Mouse (Mus musculus) forebrain, embryonic 11.5 days (tissue): ENCODE measurements around the gene Wdr63. TPM values are rescaled to one million over a fixed set of nuclear protein-coding genes. Genes with fewer than 3 reads are reported as not detected.

Source experiments
- ATAC-seq: fragments of 200-750 bp; cut with Nextera tagmentation; replicated peaks from 2 replicates; pipeline ENCODE4 v1.8.0; 2017; ENCODE audit warnings: moderate TSS enrichment; ENCODE audit not compliant: low FRiP score
- DNase-seq: peaks from one replicate; pipeline ENCODE4 v3.0.0-alpha.2; 2017; ENCODE audit warnings: low spot score
- H3K27ac ChIP-seq: fragments of 300-500 bp; sonication (generic); 2 replicates; pipeline ENCODE4 v1.5.1; 2014; ENCODE audit warnings: low read depth, low read length
- H3K27me3 ChIP-seq: fragments of 300-500 bp; sonication (generic); 2 replicates; pipeline ENCODE4 v1.6.1; 2014; ENCODE audit warnings: mild to moderate bottlenecking, low read length, mixed read lengths; ENCODE audit not compliant: control insufficient read depth, insufficient read depth
- H3K36me3 ChIP-seq: fragments of 300-500 bp; sonication (generic); 2 replicates; pipeline ENCODE4 v1.6.1; 2014; ENCODE audit warnings: mild to moderate bottlenecking, low read length, moderate library complexity, mixed read lengths; ENCODE audit not compliant: control insufficient read depth, insufficient read depth
- H3K4me1 ChIP-seq: fragments of 300-500 bp; sonication (generic); replicated peaks from 2 replicates; pipeline ENCODE4 v1.6.1; 2014; ENCODE audit warnings: low read length, mixed read lengths; ENCODE audit not compliant: control insufficient read depth, insufficient read depth
- H3K4me2 ChIP-seq: fragments of 300-500 bp; sonication (generic); 2 replicates; pipeline ENCODE4 v1.6.1; 2014; ENCODE audit warnings: low read depth, mild to moderate bottlenecking, low read length, moderate library complexity, mixed read lengths; ENCODE audit not compliant: severe bottlenecking
- H3K4me3 ChIP-seq: fragments of 300-500 bp; sonication (generic); 2 replicates; pipeline ENCODE4 v1.5.1; 2014; ENCODE audit warnings: low read depth, low read length
- H3K9ac ChIP-seq: fragments of 300-500 bp; sonication (generic); 2 replicates; pipeline ENCODE4 v1.6.1; 2014; ENCODE audit warnings: low read length
- H3K9me3 ChIP-seq: fragments of 300-500 bp; sonication (generic); 2 replicates; pipeline ENCODE4 v1.6.1; 2016; ENCODE audit warnings: low read length, mixed read lengths; ENCODE audit not compliant: control insufficient read depth
- WGBS: fragments of 180-500 bp; shearing (Covaris S2); extraction: QIAGEN DNeasy Blood & Tissue Kit; methylation state at CpG from one replicate; pipeline ENCODE4 v1.1.7; 2014; 5-methylcytosine and 5-hydroxymethylcytosine counted together
- polyA plus RNA-seq: library from polyadenylated mRNA; unstranded; fragments of >200 nt; fragmentation: Nextera tagmentation; extraction: Ambion mirVana; gene quantifications from 2 replicates; pipeline ENCODE4 v1.2.1, GENCODE M21; 2014

The Wdr63 gene
- polyA plus RNA-seq, 1 experiment from 2014 or later: 0.09 TPM

DNA sequence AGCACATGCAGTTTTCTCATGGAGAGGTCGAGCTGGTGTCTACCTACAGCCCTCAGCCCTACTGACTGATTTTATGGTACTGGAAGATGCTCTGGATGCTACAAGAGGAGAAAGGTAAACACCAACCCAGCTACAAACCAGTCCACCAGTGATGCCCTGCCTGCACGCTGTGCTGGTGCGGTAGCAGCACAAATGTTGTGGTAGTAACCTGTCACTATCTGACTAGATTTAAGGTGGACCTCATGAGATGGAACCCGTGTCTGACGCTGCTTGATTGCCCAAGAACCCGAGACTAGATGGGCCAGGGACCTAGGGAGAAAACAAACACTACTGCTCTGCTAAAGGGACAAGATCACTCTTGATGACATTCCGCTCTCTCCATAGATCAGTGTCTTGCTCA, 50.8 kb downstream of the Wdr63 start:
- H3K9me3 ChIP-seq: no peaks in the 10 kb centered on the region
- H3K4me3 ChIP-seq: no peak overlapping the region
- DNase-seq: no peak
- H3K4me1 ChIP-seq: no peaks in the 10 kb centered on the region
- WGBS: 85% methylated on average over 7 of the region's 7 CpGs
- H3K9ac ChIP-seq: no peak overlapping the region
- H3K4me2 ChIP-seq: no peak overlapping the region
- no peaks in the 10 kb centered on the region for H3K36me3 ChIP-seq
- no peak for ATAC-seq
- no peak overlapping the region for H3K27ac ChIP-seq
- no peaks in the 10 kb centered on the region for H3K27me3 ChIP-seq

GRCm38 (mm10) chr3:146053873-146054272, 54.1 kb downstream of the Wdr63 start:
- Histone ChIP-seq H3K4me2 (no peak overlapping the region), H3K9ac (no peak overlapping the region), H3K9me3 (no peaks in the 10 kb centered on the region), H3K27ac (no peak overlapping the region), H3K36me3 (no peaks in the 10 kb centered on the region), H3K4me3 (no peak overlapping the region), H3K27me3 (no peaks in the 10 kb centered on the region), H3K4me1 (peaks cover 1% of the 10 kb centered on the region; the same call in 1 of the 2 replicates)
- ATAC-seq: no peak
- DNase-seq: no peak
- WGBS: 74% methylated on average over 2 of the region's 2 CpGs

DNA sequence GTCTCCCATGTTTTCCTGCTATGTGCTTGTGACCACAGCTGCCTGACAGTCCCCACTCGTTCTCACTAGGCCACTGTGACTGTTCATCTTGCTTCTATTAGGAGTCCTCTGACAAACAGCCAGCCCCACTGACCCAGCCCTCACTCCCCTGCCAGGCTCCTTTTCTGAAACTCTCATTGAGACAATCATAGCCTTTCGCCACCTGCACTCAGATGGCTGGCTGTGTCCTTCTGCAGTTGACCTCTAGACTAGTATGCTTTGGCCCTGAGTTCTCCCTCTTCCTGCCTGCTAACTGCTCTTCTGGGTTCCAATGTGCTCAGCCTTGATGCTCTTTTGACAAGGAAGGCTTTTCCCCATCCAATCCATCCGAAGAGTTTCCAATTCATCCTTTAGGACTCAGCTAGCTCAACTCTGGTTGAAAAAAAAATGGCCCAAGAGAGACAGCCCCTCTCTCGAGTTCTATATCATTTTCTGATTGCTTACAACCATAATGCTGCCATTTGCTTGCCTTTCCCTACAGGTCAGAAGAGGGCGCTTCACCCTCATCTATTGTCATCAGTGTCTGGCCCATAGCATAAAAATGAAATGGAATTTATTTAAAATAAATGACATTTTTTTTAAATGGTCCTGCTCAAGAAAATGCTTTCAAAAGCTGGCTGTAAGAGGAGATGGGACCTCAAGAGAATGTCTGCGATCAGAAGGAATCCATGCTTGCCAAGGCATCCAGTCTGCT, 54.7 kb downstream of the Wdr63 start:
- Histone ChIP-seq H3K9me3 (no peaks in the 10 kb centered on the region), H3K27me3 (no peaks in the 10 kb centered on the region), H3K36me3 (no peaks in the 10 kb centered on the region), H3K4me2 (no peak overlapping the region), H3K4me1 (peaks cover 1% of the 10 kb centered on the region; the same call in 1 of the 2 replicates), H3K27ac (no peak overlapping the region), H3K4me3 (no peak overlapping the region), H3K9ac (no peak overlapping the region)
- DNase-seq: no peak
- ATAC-seq: no peak
- WGBS: 75% methylated on average over 6 of the region's 6 CpGs

- no peak overlapping the region for H3K4me2 ChIP-seq
- DNase-seq (peak; percentile 78), ATAC-seq (peak; percentile 74)
- H3K9me3 ChIP-seq: no peaks in the 10 kb centered on the region
- 60% methylated on average over 11 of the region's 11 CpGs for WGBS
- H3K4me1 ChIP-seq: peaks cover 1% of the 10 kb centered on the region; the same call in 1 of the 2 replicates
- no peaks in the 10 kb centered on the region for H3K36me3 ChIP-seq
- H3K27ac ChIP-seq: 0 out of 2 replicates have a peak overlapping the region, but pooled peaks have one; percentile 46
- no peak overlapping the region for H3K4me3 ChIP-seq
- H3K27me3 ChIP-seq: no peaks in the 10 kb centered on the region
- no peak overlapping the region for H3K9ac ChIP-seq
Measured at GRCm38 (mm10) chr3:146051277-146052007, 56.5 kb downstream of the Wdr63 start.

- DNase-seq (no peak), ATAC-seq (no peak)
- no peak overlapping the region for H3K4me3 ChIP-seq
- no peak overlapping the region for H3K9ac ChIP-seq
- no peaks in the 10 kb centered on the region for H3K9me3 ChIP-seq
- peaks cover 1% of the 10 kb centered on the region; the same call in 1 of the 2 replicates for H3K4me1 ChIP-seq
- no peak overlapping the region for H3K27ac ChIP-seq
- no peaks in the 10 kb centered on the region for H3K27me3 ChIP-seq
- WGBS: 94% methylated on average over 5 of the region's 5 CpGs
- no peak overlapping the region for H3K4me2 ChIP-seq
- no peaks in the 10 kb centered on the region for H3K36me3 ChIP-seq
Measured at GRCm38 (mm10) chr3:146049951-146050350, 58.0 kb downstream of the Wdr63 start.

DNA sequence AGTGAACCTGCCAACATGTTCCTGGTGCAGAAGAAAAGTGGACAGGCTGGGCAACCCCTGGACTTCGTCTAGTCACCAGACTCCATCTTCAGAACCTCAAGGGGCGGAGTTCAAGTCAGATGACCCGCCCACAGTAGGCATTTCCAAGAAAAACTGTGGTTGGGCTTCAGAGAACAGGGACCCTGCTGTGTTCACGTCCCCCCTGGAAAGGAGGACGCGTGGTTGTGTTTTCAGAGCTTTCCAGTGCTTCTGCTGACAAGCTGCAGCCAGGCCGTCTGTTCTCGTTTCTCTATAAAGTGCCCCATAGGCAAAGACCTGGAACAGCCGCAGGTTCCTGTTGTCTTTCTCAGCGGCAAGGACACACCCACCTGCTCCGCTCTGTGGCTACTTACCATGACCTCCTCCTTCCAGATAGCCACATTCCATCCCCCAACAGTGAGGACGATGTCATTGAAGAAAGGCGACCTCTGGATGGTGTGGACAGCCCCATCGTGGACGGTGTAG, 60.2 kb downstream of the Wdr63 start:
- WGBS: 28% methylated on average over 15 of the region's 15 CpGs
- no peak overlapping the region for H3K27ac ChIP-seq
- H3K9me3 ChIP-seq: no peaks in the 10 kb centered on the region
- H3K27me3 ChIP-seq: no peaks in the 10 kb centered on the region
- H3K4me2 ChIP-seq: no peak overlapping the region; the same call in 1 of the 2 replicates
- peaks cover 1% of the 10 kb centered on the region; the same call in 1 of the 2 replicates for H3K4me1 ChIP-seq
- DNase-seq (no peak), ATAC-seq (0 out of 2 replicates have a peak, but pooled peaks have one; percentile 13)
- H3K9ac ChIP-seq: no peak overlapping the region
- H3K4me3 ChIP-seq: no peak overlapping the region
- no peaks in the 10 kb centered on the region for H3K36me3 ChIP-seq

GRCm38 (mm10) chr3:146046076-146046475, 61.9 kb downstream of the Wdr63 start:
- no peaks in the 10 kb centered on the region for H3K9me3 ChIP-seq
- H3K9ac ChIP-seq: no peak overlapping the region
- DNase-seq (no peak), ATAC-seq (no peak)
- H3K4me1 ChIP-seq: no peaks in the 10 kb centered on the region; the same call in 1 of the 2 replicates
- H3K4me2 ChIP-seq: no peak overlapping the region
- H3K27ac ChIP-seq: no peak overlapping the region
- H3K36me3 ChIP-seq: no peaks in the 10 kb centered on the region
- H3K27me3 ChIP-seq: no peaks in the 10 kb centered on the region
- H3K4me3 ChIP-seq: no peak overlapping the region
- whole genome bisulfite sequencing: 92% methylated on average over 11 of the region's 11 CpGs

- Histone ChIP-seq H3K36me3 (no peaks in the 10 kb centered on the region), H3K9ac (no peak overlapping the region), H3K4me3 (no peak overlapping the region), H3K4me1 (no peaks in the 10 kb centered on the region; the same call in 1 of the 2 replicates), H3K27ac (no peak overlapping the region), H3K27me3 (no peaks in the 10 kb centered on the region), H3K4me2 (no peak overlapping the region), H3K9me3 (no peaks in the 10 kb centered on the region)
- DNase-seq (peak; percentile 52), ATAC-seq (no peak)
- WGBS: 75% methylated on average over 11 of the region's 11 CpGs
Measured at GRCm38 (mm10) chr3:146044977-146045376, 63.0 kb downstream of the Wdr63 start.
